Mouse (Mus musculus) hindbrain, embryonic 10.5 days (tissue): ENCODE results near the gene Retreg2. TPM values are rescaled to one million over a fixed set of nuclear protein-coding genes. Genes with fewer than 3 reads are reported as not detected.

Source experiments
- DNase-seq: peaks from one replicate; pipeline ENCODE4 v3.0.0-alpha.2; 2017; ENCODE audit warnings: low spot score
- H3K27ac ChIP-seq: fragments of 300-500 bp; sonication (generic); 2 replicates; pipeline ENCODE4 v1.5.1; 2016; ENCODE audit warnings: mild to moderate bottlenecking, moderate library complexity
- H3K27me3 ChIP-seq: fragments of 300-500 bp; sonication (generic); 2 replicates; pipeline ENCODE4 v1.6.1; 2016; ENCODE audit warnings: mild to moderate bottlenecking; ENCODE audit not compliant: poor library complexity, insufficient read depth, severe bottlenecking
- H3K36me3 ChIP-seq: fragments of 300-500 bp; sonication (generic); 2 replicates; pipeline ENCODE4 v1.6.1; 2016; ENCODE audit warnings: mild to moderate bottlenecking, moderate library complexity
- H3K4me1 ChIP-seq: fragments of 300-500 bp; sonication (generic); replicated peaks from 2 replicates; pipeline ENCODE4 v1.6.1; 2016; ENCODE audit warnings: mild to moderate bottlenecking
- H3K4me3 ChIP-seq: fragments of 300-500 bp; sonication (generic); 2 replicates; pipeline ENCODE4 v1.5.1; 2016; ENCODE audit warnings: mild to moderate bottlenecking, moderate library complexity
- H3K9me3 ChIP-seq: fragments of 300-500 bp; sonication (generic); 2 replicates; pipeline ENCODE4 v1.6.1; 2016; ENCODE audit warnings: mild to moderate bottlenecking, moderate library complexity
- WGBS: fragments of 180-500 bp; shearing (Covaris S2); methylation state at CpG from one replicate; pipeline ENCODE4 v1.1.7; 2016; 5-methylcytosine and 5-hydroxymethylcytosine counted together
- polyA plus RNA-seq: library from polyadenylated mRNA; unstranded; fragments of >200 nt; fragmentation: Nextera tagmentation; extraction: Ambion mirVana; gene quantifications from 2 replicates; pipeline ENCODE4 v1.2.1, GENCODE M21; 2016

Retreg2 gene
- polyA plus RNA-seq, 1 experiment from 2014 or later = 63.4 TPM

DNA sequence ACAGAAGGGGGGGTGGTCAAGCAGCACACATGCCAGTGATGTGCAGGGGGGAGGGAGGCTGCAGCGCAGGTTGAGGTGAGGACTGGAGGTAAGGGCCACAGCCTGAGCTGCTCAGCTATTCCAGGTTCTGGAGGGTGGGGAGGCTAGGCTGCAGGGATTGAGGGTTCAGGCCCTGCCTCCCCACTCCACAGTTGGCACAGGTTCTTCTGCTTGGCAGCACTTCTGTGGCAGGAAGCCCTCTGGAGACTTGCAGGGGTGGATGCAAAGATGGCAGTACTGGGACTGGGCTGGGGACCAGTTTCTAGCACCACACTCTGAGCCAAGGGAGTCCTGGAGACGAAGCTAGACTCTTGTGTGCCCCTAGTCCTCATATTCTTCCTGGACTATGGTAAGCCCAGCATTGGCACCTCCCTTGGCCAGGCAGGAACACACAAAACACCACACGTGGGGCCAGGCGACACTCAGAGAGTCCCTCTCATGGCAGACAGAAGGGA lies 38.8 kb downstream of the Retreg2 start:
- H3K36me3 ChIP-seq = peaks cover 68% of the 10 kb centered on the region
- H3K9me3 ChIP-seq = no peaks in the 10 kb centered on the region
- WGBS = 88% methylated on average over 4 of the region's 4 CpGs
- DNase-seq = no peak
- H3K4me3 ChIP-seq = no peak overlapping the region
- H3K27ac ChIP-seq = no peak overlapping the region
- H3K4me1 ChIP-seq = peaks cover 34% of the 10 kb centered on the region
- H3K27me3 ChIP-seq = no peaks in the 10 kb centered on the region

DNA sequence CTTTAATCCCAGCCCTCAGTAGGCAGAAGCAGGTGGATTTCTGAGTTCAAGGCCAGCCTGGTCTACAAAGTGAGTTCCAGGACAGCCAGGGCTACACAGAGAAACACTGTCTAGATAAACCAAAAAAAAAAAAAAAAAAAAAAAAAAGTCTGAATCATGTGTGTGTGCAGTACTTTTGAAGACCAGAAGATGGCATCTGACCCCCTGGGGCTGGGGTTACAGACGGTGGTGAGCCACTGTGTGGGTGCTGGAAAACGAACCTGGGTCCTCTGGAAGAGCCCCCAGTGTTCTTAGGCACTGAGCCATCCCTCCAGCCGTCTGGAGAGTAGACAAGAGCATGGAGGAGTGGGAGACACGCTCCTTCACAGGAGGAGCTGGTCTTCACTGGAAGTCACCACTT lies 39.6 kb downstream of the Retreg2 start:
- DNase-seq = no peak
- H3K36me3 ChIP-seq = peaks cover 67% of the 10 kb centered on the region
- no peak overlapping the region for H3K4me3 ChIP-seq
- no peaks in the 10 kb centered on the region for H3K9me3 ChIP-seq
- 70% methylated on average over 4 of the region's 4 CpGs for WGBS
- H3K4me1 ChIP-seq = peaks cover 34% of the 10 kb centered on the region
- no peaks in the 10 kb centered on the region for H3K27me3 ChIP-seq
- H3K27ac ChIP-seq = no peak overlapping the region

DNA sequence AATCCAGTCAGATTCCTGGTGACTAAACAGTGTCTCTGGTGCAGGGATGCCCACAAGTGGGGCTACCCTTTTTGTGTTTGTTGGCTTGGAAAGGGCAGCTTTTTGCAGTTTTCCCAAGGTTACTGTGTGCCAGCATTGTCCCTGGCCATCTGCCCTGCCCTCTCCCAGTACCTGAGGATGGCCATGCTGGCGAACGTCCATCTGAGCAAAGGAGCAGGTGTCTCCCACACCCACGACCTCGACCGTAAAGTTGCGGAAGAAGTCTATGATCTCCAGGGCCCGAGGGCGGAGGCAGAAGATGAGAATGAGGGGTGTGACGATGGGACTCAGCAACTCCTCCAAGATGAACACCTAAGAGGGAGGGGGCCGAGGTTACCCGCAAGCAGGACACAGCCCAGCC lies 42.9 kb downstream of the Retreg2 start:
- DNase-seq = no peak
- Histone ChIP-seq H3K4me1 (peaks cover 11% of the 10 kb centered on the region), H3K27me3 (no peaks in the 10 kb centered on the region), H3K4me3 (no peak overlapping the region), H3K36me3 (peaks cover 68% of the 10 kb centered on the region), H3K9me3 (no peaks in the 10 kb centered on the region), H3K27ac (no peak overlapping the region)
- 92% methylated on average over 11 of the region's 11 CpGs for WGBS

- H3K27me3 ChIP-seq = no peaks in the 10 kb centered on the region
- no peak overlapping the region for H3K27ac ChIP-seq
- DNase-seq = no peak
- H3K36me3 ChIP-seq = peaks cover 54% of the 10 kb centered on the region
- no peaks in the 10 kb centered on the region for H3K9me3 ChIP-seq
- H3K4me3 ChIP-seq = no peak overlapping the region
- H3K4me1 ChIP-seq = peaks cover 16% of the 10 kb centered on the region
Measured at GRCm38 (mm10) chr1:75187126-75187525, 44.5 kb downstream of the Retreg2 start.

- H3K4me1 ChIP-seq = peaks cover 23% of the 10 kb centered on the region
- H3K9me3 ChIP-seq = no peaks in the 10 kb centered on the region
- 91% methylated on average over 2 of the region's 2 CpGs for WGBS
- H3K27ac ChIP-seq = no peak overlapping the region
- H3K36me3 ChIP-seq = peaks cover 45% of the 10 kb centered on the region
- DNase-seq = no peak
- H3K4me3 ChIP-seq = no peak overlapping the region
- no peaks in the 10 kb centered on the region for H3K27me3 ChIP-seq
Measured at GRCm38 (mm10) chr1:75187914-75188483, 45.4 kb downstream of the Retreg2 start.

DNA sequence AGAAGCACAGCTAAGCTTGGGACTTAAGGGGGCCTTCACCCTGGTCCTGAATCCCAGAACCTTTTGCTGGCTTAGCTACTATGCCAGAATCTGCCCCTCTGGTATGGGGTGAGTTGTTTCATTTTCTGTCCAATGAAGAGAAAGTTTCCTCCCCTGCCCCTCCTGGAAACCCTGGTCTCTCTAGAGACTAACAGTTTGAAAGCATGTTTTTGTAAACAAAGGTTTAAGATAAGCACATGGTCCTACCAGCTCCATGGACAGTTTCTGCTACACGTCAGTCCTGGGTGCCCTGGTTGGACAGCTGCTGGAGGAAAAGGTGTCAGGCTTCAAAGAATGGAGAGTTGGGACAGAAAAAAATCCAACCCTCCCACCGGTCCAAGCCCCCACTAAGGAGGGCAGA lies 48.0 kb downstream of the Retreg2 start:
- Histone ChIP-seq H3K9me3 (no peaks in the 10 kb centered on the region), H3K27me3 (no peaks in the 10 kb centered on the region), H3K4me1 (peaks cover 31% of the 10 kb centered on the region), H3K36me3 (peaks cover 34% of the 10 kb centered on the region), H3K27ac (no peak overlapping the region), H3K4me3 (peak overlapping the region; percentile 89; the same call in 1 of the 2 replicates)
- DNase-seq = no peak
- WGBS = 72% methylated on average over 2 of the region's 2 CpGs

- H3K27ac ChIP-seq = peak overlapping the region; percentile 91
- H3K9me3 ChIP-seq = no peaks in the 10 kb centered on the region
- no peaks in the 10 kb centered on the region for H3K27me3 ChIP-seq
- H3K4me3 ChIP-seq = peak overlapping the region; percentile 89
- no peak for DNase-seq
- H3K4me1 ChIP-seq = peaks cover 31% of the 10 kb centered on the region
- peaks cover 34% of the 10 kb centered on the region for H3K36me3 ChIP-seq
- WGBS = 45% methylated on average over 5 of the region's 5 CpGs
Measured at GRCm38 (mm10) chr1:75191258-75191621, 48.7 kb downstream of the Retreg2 start.

GRCm38 (mm10) chr1:75191622-75192402 lies 49.2 kb downstream of the Retreg2 start, which contains the start of the genes Ankzf1 and Atg9a:
TSS of gene Ankzf1 (plus strand) at chr1:75192151.
TSS of gene Atg9a (minus strand) at chr1:75192196.
- WGBS = under 1% methylated on average over 56 of the region's 56 CpGs
- peaks cover 34% of the 10 kb centered on the region for H3K36me3 ChIP-seq
- peak; percentile 96 for DNase-seq
- peaks cover 31% of the 10 kb centered on the region for H3K4me1 ChIP-seq
- no peaks in the 10 kb centered on the region for H3K9me3 ChIP-seq
- H3K27ac ChIP-seq = peak within 1 kb of the TSS; percentile 91
- peak within 1 kb of the TSS; percentile 89 for H3K4me3 ChIP-seq
- H3K27me3 ChIP-seq = no peaks in the 10 kb centered on the region

- no peaks in the 10 kb centered on the region for H3K27me3 ChIP-seq
- peaks cover 31% of the 10 kb centered on the region for H3K4me1 ChIP-seq
- DNase-seq = no peak
Measured at GRCm38 (mm10) chr1:75192452-75192851, 49.9 kb downstream of the Retreg2 start.

More at GRCm38 (mm10) chr1:75192452-75192851, 49.9 kb downstream of the Retreg2 start:
- Histone ChIP-seq H3K27ac (peak overlapping the region; percentile 91), H3K4me3 (peak overlapping the region; percentile 89), H3K36me3 (peaks cover 34% of the 10 kb centered on the region), H3K9me3 (no peaks in the 10 kb centered on the region)
- under 1% methylated on average over 19 of the region's 19 CpGs for WGBS

Other genes starting within 250 kb of the Retreg2 start
- gene Cryba2, start 249.6 kb upstream of the Retreg2 start, polyA plus RNA-seq = not detected in 2 replicates
- gene Cfap65, start 207.2 kb upstream of the Retreg2 start, polyA plus RNA-seq = 0.50 and 1.7 TPM in 2 replicates
- 0.12 TPM in 2 replicates for gene Ihh, start 191.1 kb upstream of the Retreg2 start, polyA plus RNA-seq
- gene Nhej1, start 17.6 kb upstream of the Retreg2 start, polyA plus RNA-seq = 14.1 and 14.7 TPM in 2 replicates
- gene Slc23a3, start 8.9 kb upstream of the Retreg2 start, polyA plus RNA-seq = not detected in 2 replicates
- gene Cnppd1, start 67 bp upstream of the Retreg2 start, polyA plus RNA-seq = 53.5 and 67.2 TPM in 2 replicates
- gene Zfand2b, start 25.9 kb downstream of the Retreg2 start, polyA plus RNA-seq = 38.0 and 43.8 TPM in 2 replicates
- gene Abcb6, start 37.6 kb downstream of the Retreg2 start, polyA plus RNA-seq = 32.6 and 35.7 TPM in 2 replicates
- gene Ankzf1, start 49.4 kb downstream of the Retreg2 start, polyA plus RNA-seq = 21.6 and 23.8 TPM in 2 replicates
- gene Atg9a, start 49.4 kb downstream of the Retreg2 start, polyA plus RNA-seq = 23.1 and 32.1 TPM in 2 replicates
- 14.5 and 19.9 TPM in 2 replicates for gene Glb1l, start 68.0 kb downstream of the Retreg2 start, polyA plus RNA-seq
- 143 and 153 TPM in 2 replicates for gene Stk16, start 68.1 kb downstream of the Retreg2 start, polyA plus RNA-seq
- gene Tuba4a, start 77.1 kb downstream of the Retreg2 start, polyA plus RNA-seq = 10.8 and 19.4 TPM in 2 replicates
- gene A630095N17Rik, start 89.3 kb downstream of the Retreg2 start, polyA plus RNA-seq = not detected in 2 replicates
- 28.9 and 37.5 TPM in 2 replicates for gene Dnajb2, start 93.6 kb downstream of the Retreg2 start, polyA plus RNA-seq
- 3.9 and 7.9 TPM in 2 replicates for gene Ptprn, start 121.7 kb downstream of the Retreg2 start, polyA plus RNA-seq
- gene Resp18, start 135.6 kb downstream of the Retreg2 start, polyA plus RNA-seq = 7.5 and 22.3 TPM in 2 replicates
- gene Dnpep, start 175.2 kb downstream of the Retreg2 start, polyA plus RNA-seq = 154 and 199 TPM in 2 replicates
- 3.8 and 4.5 TPM in 2 replicates for gene Des, start 217.6 kb downstream of the Retreg2 start, polyA plus RNA-seq
- 19.0 and 20.2 TPM in 2 replicates for gene Speg, start 232.5 kb downstream of the Retreg2 start, polyA plus RNA-seq